Mouse (Mus musculus): ENCODE data around the gene 1600014C23Rik. TPM values are rescaled to one million over a fixed set of nuclear protein-coding genes. Genes with fewer than 3 reads are reported as not detected.

1600014C23Rik gene
- polyA plus RNA-seq, 1 experiment from 2014 or later, result 0.80 TPM

DNA sequence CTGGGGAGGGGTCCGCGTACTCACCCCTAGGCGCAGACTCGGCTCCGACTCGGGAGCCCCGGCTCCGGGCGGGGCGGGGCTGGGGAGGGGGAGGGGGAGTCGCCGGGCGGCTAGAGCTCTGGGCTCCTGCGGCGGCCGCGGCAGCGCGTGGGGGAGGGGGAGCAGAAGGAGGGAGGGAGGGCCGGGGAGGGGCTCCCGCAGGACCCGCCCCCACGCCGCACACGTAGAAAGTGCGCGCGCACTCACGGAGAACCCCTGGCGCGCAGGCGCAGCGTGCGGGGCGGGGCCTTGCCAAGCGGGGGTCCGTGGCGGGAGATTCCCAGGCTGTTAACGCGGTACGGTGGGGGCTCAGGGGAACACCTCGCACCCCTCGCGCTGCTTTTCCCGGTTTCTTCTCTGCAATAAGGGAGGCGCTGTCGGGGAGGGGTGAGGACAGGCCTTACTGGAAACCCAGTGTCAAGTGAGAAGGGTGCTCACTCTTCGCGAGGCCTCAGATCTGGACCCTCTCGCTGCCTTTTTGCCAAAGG is 47.5 kb downstream of the 1600014C23Rik start, which contains the start of gene Mrpl14:
TSS of gene Mrpl14 (plus strand) at position 230 of the 527 bp plus-strand sequence.
- no peaks in the 10 kb centered on the region for H3K9me3 ChIP-seq (replicated peaks; ENCODE audit: control insufficient read depth, low read length)
- peak; percentile 80 for ATAC-seq (replicated peaks; ENCODE audit: insufficient number of reproducible peaks, low FRiP score, low TSS enrichment)
- no peaks in the 10 kb centered on the region for H3K36me3 ChIP-seq (ENCODE audit: control insufficient read depth, insufficient read depth, low read length)
- peak within 1 kb of the TSS; percentile 65 for H3K27ac ChIP-seq (ENCODE audit: low read depth, low read length)
- WGBS (ENCODE audit: insufficient replicate concordance), result under 1% methylated on average over 43 of the region's 50 CpGs
- peak within 1 kb of the TSS; percentile 76 for H3K4me3 ChIP-seq (ENCODE audit: low read depth, low read length)
- H3K4me1 ChIP-seq (ENCODE audit: control insufficient read depth, insufficient read depth, low read length), result peaks cover 20% of the 10 kb centered on the region
- H3K4me2 ChIP-seq, result peak within 1 kb of the TSS; percentile 89
- no peaks in the 10 kb centered on the region for H3K27me3 ChIP-seq (ENCODE audit: control insufficient read depth, insufficient read depth, low read length)
- H3K9ac ChIP-seq (ENCODE audit: low read depth, low read length), result peak within 1 kb of the TSS; percentile 90

DNA sequence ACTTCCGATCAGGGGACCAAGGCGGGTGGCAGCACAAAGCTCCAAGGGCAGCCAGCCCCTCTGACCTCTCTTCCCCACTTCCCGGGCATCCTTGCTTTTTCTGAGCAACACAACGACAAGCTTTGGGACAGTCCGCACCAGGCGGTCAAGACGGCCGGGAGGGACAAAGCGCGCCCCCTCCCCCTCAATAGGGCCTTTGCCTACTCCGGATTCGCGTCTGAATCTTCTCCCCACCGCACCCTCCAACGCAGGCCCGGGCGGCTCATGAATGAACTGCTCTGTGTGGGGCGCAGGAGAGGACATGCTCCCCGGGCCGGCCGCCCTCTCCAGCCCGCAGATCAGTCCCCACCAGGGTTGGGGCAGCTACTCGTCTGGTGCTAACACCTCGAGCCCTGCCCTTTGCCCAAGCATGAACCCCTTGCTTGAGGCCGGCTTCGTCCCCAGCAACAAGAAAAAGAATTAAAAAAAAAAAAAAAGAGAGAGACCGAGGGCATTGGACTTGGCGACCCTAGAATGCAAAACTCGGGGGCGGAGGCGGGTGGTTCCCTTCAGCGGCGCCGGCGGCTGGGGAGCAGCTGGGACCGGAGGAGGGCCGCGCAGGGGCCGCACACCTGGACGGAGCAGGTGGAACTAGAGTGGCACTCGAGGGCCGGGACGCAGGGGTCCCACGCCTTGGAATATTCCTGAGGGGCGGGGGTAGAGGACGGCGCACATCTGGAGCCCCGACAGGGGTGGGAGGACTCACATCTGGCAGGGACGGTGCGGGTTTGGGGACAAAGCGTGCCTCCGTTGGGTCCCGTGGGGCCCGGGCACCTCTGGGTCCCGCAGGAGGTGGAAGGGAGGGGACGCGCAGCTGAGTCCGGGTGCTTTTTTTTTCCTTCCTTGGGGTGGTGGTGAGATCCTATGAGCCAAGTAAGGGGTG is 48.2 kb downstream of the 1600014C23Rik start:
- Histone ChIP-seq H3K36me3 (ENCODE audit: control insufficient read depth, insufficient read depth, low read length) (no peaks in the 10 kb centered on the region), H3K9ac (ENCODE audit: low read depth, low read length) (peak overlapping the region; percentile 90), H3K4me1 (ENCODE audit: control insufficient read depth, insufficient read depth, low read length) (peaks cover 26% of the 10 kb centered on the region), H3K4me2 (peak overlapping the region; percentile 89), H3K4me3 (ENCODE audit: low read depth, low read length) (peak overlapping the region; percentile 76), H3K27ac (ENCODE audit: low read depth, low read length) (peak overlapping the region; percentile 65), H3K27me3 (ENCODE audit: control insufficient read depth, insufficient read depth, low read length) (no peaks in the 10 kb centered on the region), H3K9me3 (replicated peaks; ENCODE audit: control insufficient read depth, low read length) (no peaks in the 10 kb centered on the region)
- 1% methylated on average over 58 of the region's 58 CpGs for WGBS (ENCODE audit: insufficient replicate concordance)
- ATAC-seq (replicated peaks; ENCODE audit: insufficient number of reproducible peaks, low FRiP score, low TSS enrichment), result peak; percentile 43

DNA sequence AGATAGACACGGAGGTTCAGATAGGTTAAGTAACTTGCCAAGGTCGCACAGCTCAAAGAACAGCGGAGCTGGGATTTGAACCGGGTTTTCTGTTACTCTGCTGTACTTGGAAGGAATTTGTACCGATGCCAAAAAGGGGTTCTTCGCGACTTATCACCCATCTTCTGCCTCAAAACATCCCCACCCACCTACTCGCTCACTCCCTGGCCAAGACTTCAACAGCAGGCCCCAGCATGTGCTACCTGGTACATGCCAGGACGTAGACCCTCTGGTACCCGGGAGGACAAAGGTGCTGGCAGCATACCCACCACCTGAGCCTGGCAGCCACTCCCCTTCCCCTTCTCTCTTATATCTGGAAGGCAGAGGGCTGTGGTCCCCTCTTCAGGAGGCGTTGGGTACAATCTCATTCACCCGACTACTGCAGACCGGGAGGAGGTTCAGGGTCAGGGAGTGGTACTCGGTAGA is 48.9 kb downstream of the 1600014C23Rik start:
- 31% methylated on average over 14 of the region's 14 CpGs for WGBS (ENCODE audit: insufficient replicate concordance)
- H3K4me3 ChIP-seq (ENCODE audit: low read depth, low read length), result peak overlapping the region; percentile 76
- no peak for ATAC-seq (replicated peaks; ENCODE audit: insufficient number of reproducible peaks, low FRiP score, low TSS enrichment)
- peak overlapping the region; percentile 89 for H3K4me2 ChIP-seq
- H3K27ac ChIP-seq (ENCODE audit: low read depth, low read length), result no peak overlapping the region
- no peaks in the 10 kb centered on the region for H3K36me3 ChIP-seq (ENCODE audit: control insufficient read depth, insufficient read depth, low read length)
- H3K27me3 ChIP-seq (ENCODE audit: control insufficient read depth, insufficient read depth, low read length), result no peaks in the 10 kb centered on the region
- no peaks in the 10 kb centered on the region for H3K9me3 ChIP-seq (replicated peaks; ENCODE audit: control insufficient read depth, low read length)
- H3K4me1 ChIP-seq (ENCODE audit: control insufficient read depth, insufficient read depth, low read length), result peaks cover 26% of the 10 kb centered on the region
- H3K9ac ChIP-seq (ENCODE audit: low read depth, low read length), result peak overlapping the region; percentile 90

Other genes starting within 250 kb of the 1600014C23Rik start
- gene Aars2, start 227.0 kb downstream of the 1600014C23Rik start, polyA plus RNA-seq (2014; fragmentation: Nextera tagmentation; extraction: Ambion mirVana), result 12.1 and 18.5 TPM in 2 replicates
- gene Tcte1, start 210.4 kb downstream of the 1600014C23Rik start, polyA plus RNA-seq (2014; fragmentation: Nextera tagmentation; extraction: Ambion mirVana), result 0.13 and 0.23 TPM in 2 replicates
- 1.00 and 1.0 TPM in 2 replicates for gene Tmem151b, start 184.2 kb downstream of the 1600014C23Rik start, polyA plus RNA-seq (2014; fragmentation: Nextera tagmentation; extraction: Ambion mirVana)
- 2.4 TPM in 2 replicates for gene Nfkbie, start 178.1 kb downstream of the 1600014C23Rik start, polyA plus RNA-seq (2014; fragmentation: Nextera tagmentation; extraction: Ambion mirVana)
- 87.2 and 91.0 TPM in 2 replicates for gene Slc35b2, start 170.0 kb downstream of the 1600014C23Rik start, polyA plus RNA-seq (2014; fragmentation: Nextera tagmentation; extraction: Ambion mirVana)
- 1,458 and 1,495 TPM in 2 replicates for gene Hsp90ab1, start 160.6 kb downstream of the 1600014C23Rik start, polyA plus RNA-seq (2014; fragmentation: Nextera tagmentation; extraction: Ambion mirVana)
- gene Slc29a1, start 134.2 kb downstream of the 1600014C23Rik start, polyA plus RNA-seq (2014; fragmentation: Nextera tagmentation; extraction: Ambion mirVana), result 52.7 and 61.2 TPM in 2 replicates
- 1.4 TPM in 1 of 2 replicates, not detected in the other for gene Mymx, start 131.7 kb downstream of the 1600014C23Rik start, polyA plus RNA-seq (2014; fragmentation: Nextera tagmentation; extraction: Ambion mirVana)
- 0.32 and 0.52 TPM in 2 replicates for gene Capn11, start 74.5 kb downstream of the 1600014C23Rik start, polyA plus RNA-seq (2014; fragmentation: Nextera tagmentation; extraction: Ambion mirVana)
- gene Mrpl14, start 47.5 kb downstream of the 1600014C23Rik start, polyA plus RNA-seq (2014; fragmentation: Nextera tagmentation; extraction: Ambion mirVana), result 131 and 135 TPM in 2 replicates
- gene Tmem63b, start 46.9 kb downstream of the 1600014C23Rik start, polyA plus RNA-seq (2014; fragmentation: Nextera tagmentation; extraction: Ambion mirVana), result 27.6 and 29.8 TPM in 2 replicates

Data from heart, embryonic 11.5 days (tissue).